Mouse (Mus musculus): ENCODE data around the gene Aoc3. TPM values are rescaled to one million over a fixed set of nuclear protein-coding genes. Genes with fewer than 3 reads are reported as not detected.
"Not testable (repeated sequence)": the region's sequence is repeated elsewhere in the genome, so short reads cannot be mapped to it uniquely, and the experiment has no call there.

The Aoc3 gene
- total RNA-seq, 2 experiments from 2014 or later = 10.5 to 16.6 TPM

DNA sequence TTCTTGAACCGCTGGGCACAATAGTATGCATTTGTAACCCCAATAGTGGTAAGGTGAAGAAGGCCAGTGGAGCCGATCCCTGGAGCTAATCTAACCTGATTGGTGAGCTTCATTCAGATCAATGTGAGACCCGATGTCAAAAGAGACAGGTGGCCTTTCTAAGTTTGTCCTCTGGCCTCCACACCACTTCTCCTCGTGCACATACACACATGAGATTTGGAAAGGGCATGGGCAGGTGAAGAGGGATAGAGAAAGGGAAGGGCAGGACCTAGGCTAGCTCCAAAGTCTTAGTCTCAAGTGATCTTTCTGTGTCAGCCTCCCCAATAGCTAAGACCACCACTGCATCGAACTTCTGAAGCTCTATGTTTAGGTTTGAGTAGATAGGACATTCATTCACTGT is 39.7 kb downstream of the Aoc3 start:
- DNase-seq = no peak

DNA sequence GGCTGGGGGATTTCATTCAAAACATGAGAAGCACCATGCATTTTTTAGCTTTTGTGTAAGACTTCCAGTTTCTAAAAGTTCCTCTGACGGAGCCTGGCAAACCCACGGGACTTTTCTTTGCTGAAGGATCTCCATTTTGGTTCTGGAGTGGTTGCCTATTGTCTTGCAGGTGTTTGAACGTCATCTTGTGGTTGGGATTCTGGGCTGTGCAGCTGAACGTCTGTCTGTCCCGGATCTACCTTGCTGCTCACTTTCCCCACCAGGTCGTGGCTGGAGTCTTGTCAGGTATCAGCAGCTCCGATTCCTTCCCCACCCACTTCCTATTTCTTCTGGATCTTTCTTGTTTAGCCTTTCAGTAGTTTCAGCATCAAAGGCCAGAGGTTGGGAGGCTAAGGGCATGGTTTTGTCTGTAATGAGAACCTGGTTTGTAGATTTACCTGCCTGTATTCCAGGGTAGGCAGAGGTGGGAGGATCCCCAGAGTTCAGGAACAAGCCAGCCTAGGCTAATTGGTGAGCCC is 44.1 kb downstream of the Aoc3 start:
- no peak for DNase-seq

DNA sequence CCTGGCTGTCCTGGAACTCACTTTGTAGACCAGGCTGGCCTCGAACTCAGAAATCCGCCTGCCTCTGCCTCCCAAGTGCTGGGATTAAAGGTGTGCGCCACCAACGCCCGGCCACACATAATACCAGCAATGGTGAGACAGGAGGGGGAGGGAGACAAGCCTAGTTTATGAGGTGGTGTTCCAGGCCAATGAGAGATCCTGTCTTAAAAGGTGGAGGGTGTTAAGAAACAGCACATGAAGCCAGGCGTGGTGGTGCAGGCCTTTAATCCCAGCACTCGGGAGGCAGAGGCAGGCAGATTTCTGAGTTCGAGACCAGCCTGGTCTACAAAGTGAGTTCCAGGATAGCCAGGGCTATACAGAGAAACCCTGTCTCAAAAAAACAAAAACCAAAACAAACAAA is 47.8 kb downstream of the Aoc3 start:
- DNase-seq = not testable (repeated sequence)

DNA sequence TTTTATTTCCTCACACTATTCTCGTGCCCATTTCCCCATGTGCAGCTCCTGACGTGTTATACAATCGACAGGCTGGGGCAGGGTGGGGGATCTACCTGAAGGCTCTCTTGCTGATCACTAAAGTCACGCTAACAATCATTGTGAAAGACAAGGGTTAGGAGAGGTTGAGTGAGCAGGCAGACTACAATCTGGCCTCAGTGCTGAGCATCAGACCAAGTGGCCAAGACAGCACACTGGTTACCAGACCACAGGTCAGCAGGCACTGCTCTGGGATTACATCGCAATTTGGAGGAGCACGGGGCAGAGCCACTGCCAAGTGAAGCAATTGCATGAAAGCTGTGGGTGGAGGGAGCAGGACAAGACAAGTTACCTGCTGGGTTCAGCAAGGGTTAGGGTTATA is 48.5 kb downstream of the Aoc3 start:
- no peak for DNase-seq

DNA sequence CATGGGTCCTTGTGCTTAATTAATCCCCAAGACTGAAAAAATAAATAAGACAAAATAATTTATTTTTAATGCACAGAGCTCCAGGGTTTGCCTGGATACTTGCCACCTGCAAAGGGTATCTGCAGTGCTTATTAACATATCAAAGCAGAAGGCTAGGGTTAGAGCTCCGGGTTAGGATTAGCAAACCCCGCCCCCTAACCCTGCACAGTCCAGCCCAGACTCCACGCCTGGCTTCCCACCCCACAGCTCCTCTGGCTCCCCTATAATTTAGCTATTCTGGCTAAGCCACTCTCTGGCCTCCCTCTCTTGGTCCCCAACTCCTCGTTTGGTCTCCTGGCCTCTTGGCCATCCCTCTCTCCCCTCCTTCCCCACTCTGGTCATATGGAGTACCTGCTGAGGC is 51.4 kb downstream of the Aoc3 start:
- no peak for DNase-seq

Small RNAs within 50 kb of the gene (microRNA-seq; reads per million reads assigned to microRNA genes)
- 0 reads per million in 2 experiments for gene Gm25593

Other genes with a start within 250 kb of the Aoc3 start
- 10 to 100 TPM; 17.4 to 18.8 TPM for gene Coasy, start 248.0 kb upstream of the Aoc3 start, total RNA-seq (2021)
- gene Mlx, start 243.3 kb upstream of the Aoc3 start, total RNA-seq (2021) = 10 to 100 TPM; 17.2 to 17.9 TPM
- gene Psmc3ip, start 235.2 kb upstream of the Aoc3 start, total RNA-seq (2021) = 1 to 10 TPM; 2.4 to 2.6 TPM
- 10 to 100 TPM; 29.7 to 31.6 TPM for gene Retreg3, start 210.7 kb upstream of the Aoc3 start, total RNA-seq (2021)
- gene Tubg1, start 210.7 kb upstream of the Aoc3 start, total RNA-seq (2021) = 10 to 100 TPM; 23.9 to 25.6 TPM
- gene Tubg2, start 174.7 kb upstream of the Aoc3 start, total RNA-seq (2021) = 1 to 10 TPM; 2.3 to 3.7 TPM
- gene Cntnap1, start 160.1 kb upstream of the Aoc3 start, total RNA-seq (2021) = 1 to 10 TPM; 1.1 to 1.9 TPM
- 10 to 100 TPM; 12.6 to 12.8 TPM for gene Plekhh3, start 159.3 kb upstream of the Aoc3 start, total RNA-seq (2021)
- not detected for gene Ccr10, start 155.2 kb upstream of the Aoc3 start, total RNA-seq (2021)
- gene Ezh1, start 104.1 kb upstream of the Aoc3 start, total RNA-seq (2021) = 10 to 100 TPM; 29.8 to 36.4 TPM
- gene Ramp2, start 84.6 kb upstream of the Aoc3 start, total RNA-seq (2021) = 100 to 1,000 TPM in 1 of 2 experiments, 10 to 100 TPM in 1; 74.7 to 100 TPM
- gene Vps25, start 76.9 kb upstream of the Aoc3 start, total RNA-seq (2021) = 100 to 1,000 TPM in 1 of 2 experiments, 10 to 100 TPM in 1; 87.3 to 107 TPM
- 10 to 100 TPM in 1 of 2 experiments, 1 to 10 TPM in 1; 9.4 to 12.9 TPM for gene Wnk4, start 70.0 kb upstream of the Aoc3 start, total RNA-seq (2021)
- under 1 TPM; 0.15 to 0.23 TPM for gene Cntd1, start 51.6 kb upstream of the Aoc3 start, total RNA-seq (2021)
- gene Coa3, start 51.5 kb upstream of the Aoc3 start, total RNA-seq (2021) = 100 to 1,000 TPM in 1 of 2 experiments, 10 to 100 TPM in 1; 98.3 to 108 TPM
- 10 to 100 TPM; 85.4 to 96.5 TPM for gene Becn1, start 28.3 kb upstream of the Aoc3 start, total RNA-seq (2021)
- 10 to 100 TPM; 65.0 to 86.3 TPM for gene Psme3, start 14.4 kb upstream of the Aoc3 start, total RNA-seq (2021)
- 1 to 10 TPM; 1.2 to 2.2 TPM for gene Aoc2, start 5.5 kb upstream of the Aoc3 start, total RNA-seq (2021)
- gene G6pc, start 37.0 kb downstream of the Aoc3 start, total RNA-seq (2021) = not detected
- gene Aarsd1, start 87.0 kb downstream of the Aoc3 start, total RNA-seq (2021) = 10 to 100 TPM; 18.5 to 22.9 TPM
- 10 to 100 TPM in 1 of 2 experiments, 1 to 10 TPM in 1; 6.0 to 10.3 TPM for gene Gm27029, start 94.2 kb downstream of the Aoc3 start, total RNA-seq (2021)
- gene Rundc1, start 94.5 kb downstream of the Aoc3 start, total RNA-seq (2021) = 10 to 100 TPM; 11.0 to 11.2 TPM
- 10 to 100 TPM; 52.7 to 61.5 TPM for gene Ptges3l, start 94.7 kb downstream of the Aoc3 start, total RNA-seq (2021)
- 10 to 100 TPM; 45.0 to 48.0 TPM for gene Rpl27, start 111.7 kb downstream of the Aoc3 start, total RNA-seq (2021)
- 10 to 100 TPM; 14.0 to 16.2 TPM for gene Ifi35, start 117.8 kb downstream of the Aoc3 start, total RNA-seq (2021)
- 1 to 10 TPM; 5.1 to 6.2 TPM for gene Rnd2, start 134.4 kb downstream of the Aoc3 start, total RNA-seq (2021)
- 10 to 100 TPM; 23.7 to 24.6 TPM for gene Vat1, start 135.6 kb downstream of the Aoc3 start, total RNA-seq (2021)
- gene Brca1, start 221.3 kb downstream of the Aoc3 start, total RNA-seq (2021) = under 1 TPM; 0.27 to 0.31 TPM
- gene Nbr1, start 221.5 kb downstream of the Aoc3 start, total RNA-seq (2021) = 100 to 1,000 TPM in 1 of 2 experiments, 10 to 100 TPM in 1; 94.7 to 131 TPM

Data from heart, adult 18-20 months (tissue).